Mouse (Mus musculus): ENCODE results near the gene Acadvl. TPM values are rescaled to one million over a fixed set of nuclear protein-coding genes. Genes with fewer than 3 reads are reported as not detected.

The Acadvl gene
- polyA plus RNA-seq, 1 experiment = 87.8 TPM

DNA sequence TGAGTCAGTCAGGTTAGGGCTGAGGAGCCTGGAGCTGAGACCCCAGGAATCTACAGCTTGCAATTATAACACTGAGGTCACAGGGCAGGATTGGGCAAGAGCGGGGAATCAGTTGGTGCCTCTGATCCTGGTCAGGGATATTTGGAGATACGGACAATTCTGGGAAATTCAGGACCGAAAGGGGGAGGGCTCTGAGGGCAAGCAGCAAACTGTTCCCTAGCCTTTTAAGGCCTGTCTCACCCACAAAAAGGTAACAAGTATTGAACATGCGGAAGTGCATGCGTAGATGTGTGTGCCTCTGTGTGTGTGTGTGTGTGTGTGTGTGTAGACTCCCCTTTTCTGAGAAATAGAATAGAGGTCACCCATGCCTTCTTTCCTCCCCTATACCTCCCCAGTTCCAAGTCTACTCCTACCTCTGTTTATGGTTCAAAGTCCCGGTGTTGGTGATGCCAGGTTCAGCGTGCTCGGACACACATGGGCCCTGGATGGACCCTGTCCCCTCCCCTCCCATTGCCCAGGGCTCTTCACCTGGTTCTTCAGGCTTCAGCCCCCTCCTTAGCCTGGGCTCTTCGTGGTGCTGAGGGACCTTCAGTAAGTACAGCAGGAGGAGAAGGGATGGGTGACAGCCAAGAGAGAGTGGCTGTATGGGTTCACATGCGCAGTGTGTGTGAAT, 38.8 kb upstream of the Acadvl start, which contains the start of gene Asgr1:
Gene Asgr1, plus strand, starts transcription at position 188 of the 673 bp plus-strand sequence.
- Histone ChIP-seq H3K79me3 (ENCODE audit: low read depth) (no peaks in the 10 kb centered on the region), H3K79me2 (ENCODE audit: control insufficient read depth, insufficient read depth) (no peaks in the 10 kb centered on the region), H3ac (ENCODE audit: control insufficient read depth, insufficient read length, low read depth) (no peak within 1 kb of the TSS), H3K27me3 (ENCODE audit: control insufficient read depth, insufficient read depth, insufficient read length) (no peaks in the 10 kb centered on the region), H3K4me3 (ENCODE audit: insufficient read depth, poor library complexity, severe bottlenecking) (no peak within 1 kb of the TSS), H3K36me3 (ENCODE audit: control insufficient read depth, insufficient read depth) (no peaks in the 10 kb centered on the region)
- peak; percentile 29 for TF ChIP-seq CEBPB (IDR thresholded peaks at IDR 0.05; ENCODE audit: low read depth)
- TF ChIP-seq MAX (IDR thresholded peaks at IDR 0.05) = no peak

DNA sequence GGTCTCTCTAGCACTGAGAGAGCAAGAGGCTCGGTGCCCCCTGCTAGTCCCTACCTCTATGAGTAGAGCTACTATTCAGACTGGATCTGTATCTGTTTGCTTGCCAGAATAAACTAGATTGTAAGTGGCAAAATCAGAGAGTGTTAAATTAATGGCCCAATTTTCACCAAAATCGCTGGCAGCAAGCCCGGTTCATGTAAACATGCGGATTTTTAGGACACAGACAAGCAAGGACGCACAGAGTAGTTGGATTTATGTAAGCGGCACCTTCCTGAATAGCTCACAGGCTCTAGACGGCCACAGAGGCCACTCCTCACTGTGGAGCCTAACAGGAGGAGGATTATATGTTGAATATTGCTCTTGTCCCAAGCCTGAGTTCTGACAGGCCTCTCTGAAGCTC, 37.9 kb upstream of the Acadvl start:
- no peak overlapping the region for H3K4me3 ChIP-seq (ENCODE audit: insufficient read depth, poor library complexity, severe bottlenecking)
- H3K27me3 ChIP-seq (ENCODE audit: control insufficient read depth, insufficient read depth, insufficient read length) = no peaks in the 10 kb centered on the region
- no peaks in the 10 kb centered on the region for H3K79me2 ChIP-seq (ENCODE audit: control insufficient read depth, insufficient read depth)
- H3K36me3 ChIP-seq (ENCODE audit: control insufficient read depth, insufficient read depth) = no peaks in the 10 kb centered on the region
- no peaks in the 10 kb centered on the region for H3K79me3 ChIP-seq (ENCODE audit: low read depth)
- H3ac ChIP-seq (ENCODE audit: control insufficient read depth, insufficient read length, low read depth) = no peak overlapping the region
- TF ChIP-seq CTCF (IDR thresholded peaks at IDR 0.05; ENCODE audit: control insufficient read depth, insufficient read depth, insufficient read length) = no peak

DNA sequence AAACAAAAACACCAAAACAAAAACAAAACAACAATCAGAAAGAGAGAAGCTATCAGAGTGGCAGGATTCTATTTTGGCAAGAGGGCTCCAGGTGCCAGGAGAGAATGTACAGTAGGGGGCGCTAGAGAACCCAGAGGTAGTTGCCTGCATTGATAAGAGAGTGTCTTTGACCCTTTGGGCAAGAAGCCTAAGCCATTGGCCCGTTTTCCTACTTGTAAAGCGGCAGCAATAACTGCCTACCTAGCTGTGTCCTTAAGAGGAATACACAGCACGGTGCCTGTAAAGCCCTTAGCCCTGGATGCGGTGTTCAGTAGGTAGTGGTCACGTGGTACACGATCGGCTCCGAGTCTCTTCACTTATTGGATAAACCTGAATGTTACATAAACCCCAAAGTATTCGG, 34.6 kb upstream of the Acadvl start:
- H3ac ChIP-seq (ENCODE audit: control insufficient read depth, insufficient read length, low read depth) = no peak overlapping the region
- no peak for TF ChIP-seq CEBPB (IDR thresholded peaks at IDR 0.05; ENCODE audit: low read depth)
- TF ChIP-seq FOSL1 (IDR thresholded peaks at IDR 0.05; ENCODE audit: insufficient read depth, low read length, poor library complexity, severe bottlenecking) = no peak
- TF ChIP-seq MYOD1 (IDR thresholded peaks at IDR 0.05; ENCODE audit: control insufficient read depth, insufficient read length, low read depth) = no peak
- TF ChIP-seq MYOG (IDR thresholded peaks at IDR 0.05; ENCODE audit: control insufficient read depth, extremely low read depth, insufficient read length) = no peak
- no peak for TF ChIP-seq MAX (IDR thresholded peaks at IDR 0.05)
- TF ChIP-seq USF1 (IDR thresholded peaks at IDR 0.05; ENCODE audit: low read depth) = no peak
- no peak for TF ChIP-seq CTCF (IDR thresholded peaks at IDR 0.05; ENCODE audit: control insufficient read depth, insufficient read depth, insufficient read length)
- H3K27me3 ChIP-seq (ENCODE audit: control insufficient read depth, insufficient read depth, insufficient read length) = no peaks in the 10 kb centered on the region
- H3K79me3 ChIP-seq (ENCODE audit: low read depth) = no peaks in the 10 kb centered on the region
- no peaks in the 10 kb centered on the region for H3K79me2 ChIP-seq (ENCODE audit: control insufficient read depth, insufficient read depth)
- H3K36me3 ChIP-seq (ENCODE audit: control insufficient read depth, insufficient read depth) = peaks cover under 1% of the 10 kb centered on the region
- H3K4me3 ChIP-seq (ENCODE audit: insufficient read depth, poor library complexity, severe bottlenecking) = no peak overlapping the region

DNA sequence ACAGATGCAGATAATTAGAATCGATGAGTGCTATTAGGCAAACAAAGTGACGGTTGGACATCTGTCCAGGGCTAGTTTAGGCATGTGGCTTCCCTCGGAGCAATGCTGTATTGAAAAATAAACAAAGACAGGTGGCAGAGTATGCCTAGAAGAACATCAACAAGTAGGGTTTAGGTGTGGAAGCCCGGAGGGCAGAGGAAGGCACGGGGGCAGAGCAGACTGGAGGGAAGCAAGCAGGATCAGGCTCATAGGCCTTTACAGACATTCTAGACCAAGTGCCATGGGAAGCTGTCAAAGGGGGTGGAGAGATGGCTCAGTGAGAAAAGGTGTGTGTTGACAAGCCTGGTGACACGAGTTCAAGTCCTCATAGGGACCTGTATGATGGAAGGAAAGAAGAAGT, 34.2 kb upstream of the Acadvl start:
- no peaks in the 10 kb centered on the region for H3K27me3 ChIP-seq (ENCODE audit: control insufficient read depth, insufficient read depth, insufficient read length)
- no peak overlapping the region for H3K4me3 ChIP-seq (ENCODE audit: insufficient read depth, poor library complexity, severe bottlenecking)
- H3K79me3 ChIP-seq (ENCODE audit: low read depth) = no peaks in the 10 kb centered on the region
- no peak overlapping the region for H3ac ChIP-seq (ENCODE audit: control insufficient read depth, insufficient read length, low read depth)
- TF ChIP-seq FOSL1 (IDR thresholded peaks at IDR 0.05; ENCODE audit: insufficient read depth, low read length, poor library complexity, severe bottlenecking) (no peak), USF1 (IDR thresholded peaks at IDR 0.05; ENCODE audit: low read depth) (no peak), MYOD1 (IDR thresholded peaks at IDR 0.05; ENCODE audit: control insufficient read depth, insufficient read length, low read depth) (no peak), CTCF (IDR thresholded peaks at IDR 0.05; ENCODE audit: control insufficient read depth, insufficient read depth, insufficient read length) (no peak), CEBPB (IDR thresholded peaks at IDR 0.05; ENCODE audit: low read depth) (no peak), MYOG (IDR thresholded peaks at IDR 0.05; ENCODE audit: control insufficient read depth, extremely low read depth, insufficient read length) (no peak), MAX (IDR thresholded peaks at IDR 0.05) (no peak)
- H3K79me2 ChIP-seq (ENCODE audit: control insufficient read depth, insufficient read depth) = no peaks in the 10 kb centered on the region
- peaks cover 5% of the 10 kb centered on the region for H3K36me3 ChIP-seq (ENCODE audit: control insufficient read depth, insufficient read depth)

DNA sequence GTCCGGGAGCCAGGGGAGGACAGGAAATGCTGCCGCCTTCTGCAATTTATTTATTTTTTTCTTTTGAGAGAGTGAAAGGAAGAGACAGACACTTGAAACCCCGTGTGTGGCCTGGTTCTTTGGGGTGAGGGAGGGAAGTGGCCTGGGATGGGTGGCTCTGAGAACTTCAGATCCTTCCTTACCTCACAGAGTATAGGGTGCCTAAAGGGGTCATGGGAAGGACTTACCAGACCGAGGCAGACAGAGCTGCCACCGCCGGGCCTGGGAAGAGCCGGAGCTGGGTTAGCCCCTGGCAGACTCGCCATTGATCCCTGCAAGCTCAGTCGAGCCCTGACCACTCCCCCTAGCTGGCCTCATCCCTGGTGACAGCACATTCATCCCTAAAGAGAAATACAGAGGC, 30.2 kb upstream of the Acadvl start:
- Histone ChIP-seq H3K27me3 (ENCODE audit: control insufficient read depth, insufficient read depth, insufficient read length) (no peaks in the 10 kb centered on the region), H3K79me3 (ENCODE audit: low read depth) (no peaks in the 10 kb centered on the region), H3K36me3 (ENCODE audit: control insufficient read depth, insufficient read depth) (peaks cover 24% of the 10 kb centered on the region), H3ac (ENCODE audit: control insufficient read depth, insufficient read length, low read depth) (no peak overlapping the region), H3K4me3 (ENCODE audit: insufficient read depth, poor library complexity, severe bottlenecking) (no peak overlapping the region), H3K79me2 (ENCODE audit: control insufficient read depth, insufficient read depth) (no peaks in the 10 kb centered on the region)
- TF ChIP-seq MAX (IDR thresholded peaks at IDR 0.05) = no peak
- no peak for TF ChIP-seq FOSL1 (IDR thresholded peaks at IDR 0.05; ENCODE audit: insufficient read depth, low read length, poor library complexity, severe bottlenecking)
- no peak for TF ChIP-seq MYOG (IDR thresholded peaks at IDR 0.05; ENCODE audit: control insufficient read depth, extremely low read depth, insufficient read length)
- TF ChIP-seq MYOD1 (IDR thresholded peaks at IDR 0.05; ENCODE audit: control insufficient read depth, insufficient read length, low read depth) = no peak
- no peak for TF ChIP-seq USF1 (IDR thresholded peaks at IDR 0.05; ENCODE audit: low read depth)
- TF ChIP-seq CEBPB (IDR thresholded peaks at IDR 0.05; ENCODE audit: low read depth) = no peak
- no peak for TF ChIP-seq CTCF (IDR thresholded peaks at IDR 0.05; ENCODE audit: control insufficient read depth, insufficient read depth, insufficient read length)

DNA sequence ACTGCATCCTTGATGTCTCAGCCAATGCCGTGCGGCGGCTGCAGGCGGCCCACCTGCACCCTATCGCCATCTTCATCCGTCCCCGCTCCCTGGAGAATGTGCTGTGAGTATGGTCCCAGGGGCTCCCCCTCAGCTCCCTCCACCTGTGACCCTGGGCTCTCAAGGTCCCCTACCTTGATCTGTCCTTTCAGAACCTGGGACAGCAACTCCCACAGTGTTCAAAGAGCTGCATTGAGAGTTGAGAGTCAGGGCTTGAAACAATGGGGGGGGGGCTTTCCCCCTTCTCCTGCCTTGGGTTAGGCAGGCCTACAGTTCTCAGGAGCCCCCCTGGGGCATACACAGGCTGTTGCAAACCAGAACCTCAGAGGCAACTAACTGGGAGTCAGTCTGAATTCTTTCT, 28.5 kb upstream of the Acadvl start:
- H3ac ChIP-seq (ENCODE audit: control insufficient read depth, insufficient read length, low read depth) = no peak overlapping the region
- H3K79me2 ChIP-seq (ENCODE audit: control insufficient read depth, insufficient read depth) = no peaks in the 10 kb centered on the region
- no peak overlapping the region for H3K4me3 ChIP-seq (ENCODE audit: insufficient read depth, poor library complexity, severe bottlenecking)
- H3K79me3 ChIP-seq (ENCODE audit: low read depth) = no peaks in the 10 kb centered on the region
- no peaks in the 10 kb centered on the region for H3K27me3 ChIP-seq (ENCODE audit: control insufficient read depth, insufficient read depth, insufficient read length)
- TF ChIP-seq MYOD1 (IDR thresholded peaks at IDR 0.05; ENCODE audit: control insufficient read depth, insufficient read length, low read depth) (no peak), MYOG (IDR thresholded peaks at IDR 0.05; ENCODE audit: control insufficient read depth, extremely low read depth, insufficient read length) (no peak), CTCF (IDR thresholded peaks at IDR 0.05; ENCODE audit: control insufficient read depth, insufficient read depth, insufficient read length) (no peak), MAX (IDR thresholded peaks at IDR 0.05) (no peak), FOSL1 (IDR thresholded peaks at IDR 0.05; ENCODE audit: insufficient read depth, low read length, poor library complexity, severe bottlenecking) (no peak), USF1 (IDR thresholded peaks at IDR 0.05; ENCODE audit: low read depth) (no peak), CEBPB (IDR thresholded peaks at IDR 0.05; ENCODE audit: low read depth) (no peak)
- H3K36me3 ChIP-seq (ENCODE audit: control insufficient read depth, insufficient read depth) = peaks cover 32% of the 10 kb centered on the region

Measured in C2C12 (cell line).